Mouse (Mus musculus) right cerebral cortex, postnatal 10 days (tissue): ENCODE measurements at regions not wholly inside any gene's neighbourhood (a gene's known extent, or its start where the extent isn't known, plus 50 kb on each side); places are given as distances from the start of the nearest gene placed in this dataset.

Source experiments
- DNase-seq, 2 experiments: peaks; one replicate each; pipeline ENCODE4 v3.0.0; 2021; ENCODE audit warnings: low spot score in 2 of 2

DNA sequence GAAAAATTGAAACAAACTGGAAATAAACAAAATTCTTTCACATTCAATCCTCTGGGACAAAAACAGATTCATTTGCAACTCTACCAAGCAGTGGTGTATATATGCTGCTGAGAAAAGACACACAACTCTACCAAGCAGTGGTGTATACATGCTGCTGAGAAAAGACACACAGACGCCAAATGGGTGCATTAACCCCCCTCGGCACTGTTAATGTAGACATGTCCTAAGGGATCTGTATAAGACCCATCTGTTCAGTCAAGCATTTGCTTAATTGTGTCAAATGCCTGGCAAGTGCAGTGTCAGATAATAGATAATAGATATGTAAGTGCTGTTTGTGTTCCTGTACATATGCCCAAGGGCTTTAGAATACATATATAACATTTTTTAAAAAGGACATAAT lies 1035.2 kb upstream of the B3galt2 start:
- no peak for DNase-seq

DNA sequence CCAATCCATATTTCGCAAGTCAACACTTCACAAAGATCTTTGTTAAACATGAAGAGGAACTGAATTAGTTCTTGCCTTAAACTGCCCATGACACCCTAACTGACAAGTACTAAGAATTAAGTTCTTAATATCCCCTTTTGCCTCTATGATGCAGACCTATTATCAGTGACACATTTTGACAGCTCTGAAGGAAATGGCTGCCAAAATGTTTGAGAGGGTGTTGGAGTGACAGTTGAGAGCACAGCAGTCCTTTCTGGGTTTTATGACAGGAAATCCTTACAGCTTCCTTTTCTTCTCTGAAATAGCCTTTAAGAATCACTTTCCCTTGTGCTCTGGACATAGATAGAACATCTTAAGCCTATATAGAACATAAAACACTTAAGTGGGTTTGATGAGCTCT lies 1034.4 kb upstream of the B3galt2 start:
- no peak for DNase-seq

DNA sequence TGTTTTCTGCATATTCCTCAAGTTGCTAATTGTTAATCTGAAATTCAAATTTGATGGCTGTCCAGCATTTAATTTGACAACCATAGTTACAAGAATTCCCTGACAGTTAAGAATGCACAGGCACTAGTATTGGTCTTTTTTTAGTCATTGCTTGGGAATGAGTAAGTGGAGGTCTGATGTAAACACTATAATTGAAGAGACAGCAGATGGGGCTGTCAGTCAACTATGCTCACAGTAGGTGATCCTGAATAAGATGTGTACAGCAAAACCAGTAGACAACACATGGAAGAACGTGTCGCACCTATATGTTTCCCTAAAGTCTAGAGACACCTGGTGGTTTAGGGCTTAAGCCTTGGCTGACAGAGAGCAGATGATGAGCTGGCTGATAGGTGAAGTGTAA lies 1019.0 kb upstream of the B3galt2 start:
- DNase-seq: no peak

DNA sequence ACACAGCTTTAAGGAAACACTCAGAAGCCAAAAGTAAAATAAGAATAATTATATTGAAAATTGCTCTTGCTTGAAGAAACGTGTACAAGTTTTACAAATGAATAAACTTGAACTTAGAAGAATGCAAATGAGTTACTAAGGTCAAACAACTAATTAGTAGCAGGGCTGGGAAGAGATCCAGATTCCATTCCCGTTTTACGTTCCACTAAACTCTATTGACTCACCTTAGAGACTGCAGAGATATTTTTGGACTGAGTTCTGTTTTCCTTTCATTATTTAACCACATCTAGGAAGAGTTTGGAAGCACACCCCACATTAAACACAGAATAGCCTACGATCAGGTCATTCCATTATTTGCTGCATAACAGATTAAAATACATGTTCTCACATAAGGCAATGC lies 1016.2 kb upstream of the B3galt2 start:
- DNase-seq: no peak

DNA sequence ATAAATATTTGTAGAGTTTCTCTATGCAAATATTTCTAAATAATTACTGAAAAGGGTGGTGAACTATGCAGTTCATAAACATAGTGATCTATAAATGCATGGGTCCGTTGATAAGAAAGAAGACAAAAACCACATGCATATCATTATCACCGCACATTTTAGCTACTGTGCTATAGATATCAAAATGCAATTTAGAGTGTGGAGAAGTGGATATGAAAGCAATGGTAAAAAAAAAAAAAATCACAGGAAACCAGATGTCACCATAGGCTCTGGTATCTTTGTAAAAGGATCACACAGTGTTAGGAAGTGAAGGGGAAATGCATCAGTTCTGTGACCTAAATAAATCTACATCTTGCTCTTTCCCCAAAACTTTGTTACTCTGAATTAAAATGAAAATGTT lies 985.2 kb upstream of the B3galt2 start:
- DNase-seq: no peak

DNA sequence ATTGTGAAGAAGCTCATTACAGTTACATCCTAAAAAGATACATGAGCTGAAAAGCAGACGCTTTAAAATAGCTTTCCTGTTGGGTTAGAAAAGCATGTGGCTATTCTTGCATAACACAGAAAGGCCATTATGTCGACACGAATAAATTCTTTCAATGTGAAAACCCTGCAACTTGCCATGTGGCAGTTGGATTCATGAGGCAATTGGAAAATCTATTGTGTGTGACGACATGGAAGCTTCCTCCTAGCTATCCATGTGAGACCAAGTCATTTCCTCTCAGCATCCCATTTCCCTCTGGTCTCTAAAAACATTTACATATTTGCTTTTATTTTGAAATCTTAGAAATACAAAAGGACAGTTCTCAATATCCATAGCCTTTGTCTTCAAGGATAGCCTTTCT lies 975.2 kb upstream of the B3galt2 start:
- no peak for DNase-seq

DNA sequence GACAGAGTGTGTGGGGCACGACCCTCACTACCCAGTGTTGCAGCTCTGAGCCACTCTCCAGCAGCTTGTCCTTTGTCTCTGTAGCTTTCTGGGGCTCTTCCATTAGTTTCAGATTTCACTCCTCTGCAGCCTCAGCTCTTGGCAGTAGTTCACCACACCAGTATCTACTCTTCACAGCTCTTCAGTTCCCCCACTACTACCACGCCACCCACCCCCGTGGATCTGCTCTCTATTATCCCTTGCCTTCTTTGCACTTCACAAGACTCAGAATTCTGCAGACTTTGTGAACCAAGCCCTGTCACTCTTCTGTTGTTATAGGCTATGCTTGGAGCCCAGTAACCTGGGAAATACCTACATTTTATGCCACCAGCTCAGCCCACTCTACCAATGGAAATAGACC lies 960.5 kb upstream of the B3galt2 start:
- no peak for DNase-seq

DNA sequence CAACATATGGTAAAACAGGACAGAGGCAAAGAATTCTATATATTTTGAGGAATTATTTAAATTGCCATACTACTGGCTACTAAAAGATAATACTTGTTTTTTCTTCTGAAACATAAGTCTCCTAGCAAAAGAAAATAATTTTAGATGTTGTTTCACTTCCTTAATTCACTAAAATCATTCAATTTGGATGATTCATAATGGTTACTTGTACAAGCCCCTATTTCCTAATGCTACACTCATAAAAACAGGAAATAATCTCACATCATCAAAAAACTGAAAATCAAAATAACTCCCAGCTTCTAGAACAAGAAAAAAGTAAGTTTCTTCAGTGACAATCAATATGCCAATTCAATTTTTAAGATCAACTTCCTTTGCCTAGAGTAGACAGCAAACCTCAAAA lies 951.6 kb upstream of the B3galt2 start:
- no peak for DNase-seq

DNA sequence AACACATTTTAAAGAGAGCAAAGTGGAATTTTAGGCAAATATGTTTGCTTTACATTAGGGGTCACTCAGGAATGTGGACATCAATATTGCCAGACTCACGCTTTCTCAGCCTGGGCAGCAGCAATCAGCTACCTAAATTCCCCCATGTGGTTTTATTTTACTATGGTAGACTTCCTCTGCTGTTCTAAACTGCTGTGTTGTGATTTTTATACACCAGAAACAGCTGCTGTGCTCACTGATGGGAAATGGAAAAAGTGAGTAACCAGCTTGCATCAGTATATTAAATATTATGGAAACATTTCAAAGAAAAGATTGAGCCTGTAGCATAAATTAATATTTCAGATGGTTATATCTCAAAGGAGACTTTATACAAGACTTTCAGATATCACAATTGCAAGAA lies 945.3 kb upstream of the B3galt2 start:
- no peak for DNase-seq

DNA sequence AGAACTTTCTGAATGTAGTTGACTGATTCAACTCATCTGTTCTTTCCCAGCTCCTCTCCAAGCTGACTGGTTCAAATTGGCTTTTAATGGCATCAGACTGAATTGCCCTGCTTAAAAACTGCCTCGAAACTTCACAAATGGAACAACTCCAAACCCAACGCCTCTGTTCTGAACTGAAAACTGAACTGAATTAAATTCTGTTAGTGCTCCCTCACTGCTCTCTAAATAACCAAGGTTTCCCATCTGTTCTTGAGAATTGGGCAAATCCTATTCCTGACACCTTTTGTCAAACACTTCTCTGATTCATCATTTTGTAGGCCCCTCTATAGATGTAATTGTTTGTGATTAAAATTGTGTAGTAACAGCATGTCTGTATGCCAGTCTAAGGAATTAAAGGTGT lies 932.2 kb upstream of the B3galt2 start:
- peak in 1 of 2 experiments; percentile 20 for DNase-seq

DNA sequence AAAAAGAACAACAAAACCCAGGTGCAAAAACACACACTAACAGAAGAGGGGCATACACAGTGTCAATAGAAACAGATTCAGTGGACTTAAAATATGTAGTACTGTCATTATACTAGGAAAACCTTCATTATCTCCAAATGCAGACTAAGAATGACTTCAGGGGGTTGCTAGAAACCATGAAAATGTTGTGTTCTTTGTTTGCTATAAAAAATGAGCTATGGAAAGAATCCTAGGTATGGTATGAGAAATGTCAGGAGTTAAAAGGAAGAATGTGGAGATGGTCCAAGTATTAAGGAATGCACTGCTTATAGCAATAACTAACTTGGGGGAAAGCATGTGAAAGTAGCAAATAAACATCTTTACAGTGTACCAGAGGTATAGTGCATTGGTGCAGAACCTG lies 910.2 kb upstream of the B3galt2 start:
- DNase-seq: no peak

DNA sequence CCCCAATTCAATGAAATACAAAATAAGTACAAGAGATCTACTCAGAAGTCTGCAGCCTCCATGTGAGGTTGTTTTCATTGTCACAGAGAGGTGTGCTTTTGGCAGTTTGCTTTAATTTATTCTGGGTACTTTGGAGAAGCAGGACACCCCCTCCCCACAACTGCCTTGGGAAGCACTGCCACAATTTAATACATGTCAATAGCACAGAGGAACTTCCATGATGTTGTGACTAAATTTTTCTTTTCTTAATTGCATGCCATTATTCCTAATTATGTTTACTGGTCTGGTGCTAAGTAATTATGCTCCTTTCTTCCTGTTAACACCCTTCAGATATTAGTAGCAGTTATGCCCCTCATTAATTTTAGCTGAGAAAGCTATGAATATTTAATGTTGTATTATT lies 906.4 kb upstream of the B3galt2 start:
- no peak for DNase-seq

DNA sequence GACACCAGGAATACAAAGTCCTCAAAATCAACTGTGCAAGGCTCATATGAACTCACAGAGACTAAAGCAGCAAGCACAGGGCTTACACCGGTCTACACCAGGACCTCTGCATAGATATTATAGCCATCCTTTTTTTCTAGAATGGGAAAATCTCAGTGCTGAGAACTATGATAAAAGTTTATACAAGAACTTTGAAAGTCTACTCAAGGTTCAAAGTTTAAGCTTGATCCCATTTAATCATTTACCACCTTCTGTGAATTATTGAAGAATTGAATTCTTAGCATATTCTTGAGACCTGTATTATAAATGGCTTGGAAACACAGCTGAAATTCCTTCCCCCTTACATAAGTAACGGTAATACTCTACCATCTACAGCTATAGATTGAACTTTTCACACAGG lies 902.1 kb upstream of the B3galt2 start:
- DNase-seq: no peak

DNA sequence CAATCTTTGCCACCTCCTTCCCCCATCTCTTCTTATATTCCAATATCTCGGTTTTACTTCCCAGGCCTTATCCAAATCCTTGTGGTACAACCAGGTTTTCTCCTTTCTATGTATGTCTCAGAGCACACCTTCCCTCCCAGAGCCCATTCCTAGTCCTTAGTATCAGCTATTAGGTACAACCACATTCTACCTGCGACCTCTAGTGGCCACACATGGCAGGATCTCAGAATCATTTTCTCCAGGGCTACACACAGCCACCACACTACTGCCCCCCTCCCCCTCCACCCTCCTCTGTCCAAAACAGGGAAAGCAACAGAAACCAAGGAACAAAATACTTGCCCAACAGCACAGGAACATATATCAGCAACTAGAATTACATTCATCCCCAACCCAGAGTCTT lies 898.2 kb upstream of the B3galt2 start:
- DNase-seq: peak; percentile 19 to 26

DNA sequence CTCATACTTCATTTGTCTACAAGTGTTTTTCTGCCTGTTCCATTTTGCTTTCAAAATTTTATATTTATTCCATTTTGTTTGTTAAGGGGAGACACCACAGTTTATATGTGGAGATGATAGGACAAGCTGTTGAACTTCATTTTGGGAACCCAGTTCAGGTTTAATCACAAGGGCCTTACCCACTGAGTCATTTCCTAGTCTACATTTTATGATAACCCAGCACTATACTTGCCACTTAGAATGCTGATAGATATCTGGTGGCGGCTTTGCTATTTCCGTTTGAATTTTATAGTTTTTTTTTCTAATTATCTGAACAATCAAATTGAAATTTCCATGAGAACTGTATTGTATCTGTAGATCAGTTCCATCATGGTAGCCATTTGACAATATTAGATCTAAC lies 869.5 kb upstream of the B3galt2 start:
- DNase-seq: no peak
